Mouse (Mus musculus) liver, embryonic 15.5 days (tissue): ENCODE results near the gene Cd47. TPM values are rescaled to one million over a fixed set of nuclear protein-coding genes. Genes with fewer than 3 reads are reported as not detected.
A peak's percentile ranks its signal among the peaks of the same experiment; 100 is the strongest.

Experiments used
- ATAC-seq: fragments of 200-750 bp; cut with Nextera tagmentation; 2 replicates; pipeline ENCODE4 v1.8.0; 2017; ENCODE audit warnings: moderate number of reproducible peaks, mild to moderate bottlenecking, moderate library complexity; ENCODE audit not compliant: insufficient read depth
- H3K27ac ChIP-seq: fragments of 300-500 bp; sonication (generic); replicated peaks from 2 replicates; pipeline ENCODE4 v1.5.1; 2015; ENCODE audit warnings: mild to moderate bottlenecking, inconsistent platforms
- H3K27me3 ChIP-seq: fragments of 300-500 bp; sonication (generic); 2 replicates; pipeline ENCODE4 v1.6.1; 2015; ENCODE audit warnings: mild to moderate bottlenecking, inconsistent platforms
- H3K36me3 ChIP-seq: fragments of 300-500 bp; sonication (generic); replicated peaks from 2 replicates; pipeline ENCODE4 v1.6.1; 2015; ENCODE audit warnings: moderate library complexity, mild to moderate bottlenecking, inconsistent platforms
- H3K4me1 ChIP-seq: fragments of 300-500 bp; sonication (generic); replicated peaks from 2 replicates; pipeline ENCODE4 v1.6.1; 2015; ENCODE audit warnings: inconsistent platforms
- H3K4me2 ChIP-seq: fragments of 300-500 bp; sonication (generic); 2 replicates; pipeline ENCODE4 v1.6.1; 2015; ENCODE audit warnings: moderate library complexity, mild to moderate bottlenecking, inconsistent platforms
- H3K4me3 ChIP-seq: fragments of 300-500 bp; sonication (generic); replicated peaks from 2 replicates; pipeline ENCODE4 v1.5.1; 2015; ENCODE audit warnings: mild to moderate bottlenecking, inconsistent platforms
- H3K9ac ChIP-seq: fragments of 300-500 bp; sonication (generic); 2 replicates; pipeline ENCODE4 v1.6.1; 2015; ENCODE audit warnings: moderate library complexity, mild to moderate bottlenecking, inconsistent platforms
- H3K9me3 ChIP-seq: fragments of 300-500 bp; sonication (generic); replicated peaks from 2 replicates; pipeline ENCODE4 v1.6.1; 2016; ENCODE audit warnings: inconsistent platforms
- WGBS: fragments of 180-500 bp; shearing (Covaris S2); methylation state at CpG from one replicate; pipeline ENCODE4 v1.1.7; 2015; ENCODE audit warnings: mixed read lengths; ENCODE audit not compliant: insufficient replicate concordance; 5-methylcytosine and 5-hydroxymethylcytosine counted together
- polyA plus RNA-seq: library from polyadenylated mRNA; unstranded; fragments of >200 nt; fragmentation: Nextera tagmentation; extraction: Ambion mirVana; gene quantifications from 2 replicates; pipeline ENCODE4 v1.2.1, GENCODE M21; 2015

Gene Cd47
- polyA plus RNA-seq, 1 experiment from 2014 or later = 301 TPM

GRCm38 (mm10) chr16:49771609-49772396, 28.5 kb upstream of the Cd47 start:
- H3K9me3 ChIP-seq = no peaks in the 10 kb centered on the region
- H3K27ac ChIP-seq = peak overlapping the region; percentile 96
- H3K36me3 ChIP-seq = no peaks in the 10 kb centered on the region
- no peak overlapping the region for H3K4me3 ChIP-seq
- 24% methylated on average over 7 of the region's 7 CpGs for WGBS
- peak overlapping the region; percentile 58 for H3K9ac ChIP-seq
- H3K4me1 ChIP-seq = peaks cover 85% of the 10 kb centered on the region
- H3K27me3 ChIP-seq = no peaks in the 10 kb centered on the region
- peak overlapping the region; percentile 37; the same call in 1 of the 2 replicates for H3K4me2 ChIP-seq
- ATAC-seq = peak; percentile 65

- Histone ChIP-seq H3K36me3 (no peaks in the 10 kb centered on the region), H3K4me3 (no peak overlapping the region), H3K9me3 (no peaks in the 10 kb centered on the region), H3K4me2 (peak overlapping the region; percentile 39), H3K27me3 (no peaks in the 10 kb centered on the region), H3K4me1 (peaks cover 86% of the 10 kb centered on the region), H3K27ac (peak overlapping the region; percentile 96), H3K9ac (peak overlapping the region; percentile 58)
- no peak for ATAC-seq
- WGBS = 13% methylated on average over 1 of the region's 1 CpGs
These were observed 27.8 kb upstream of the Cd47 start for GRCm38 (mm10) chr16:49772576-49772975.

- 32% methylated on average over 1 of the region's 1 CpGs for WGBS
- Histone ChIP-seq H3K36me3 (no peaks in the 10 kb centered on the region), H3K9me3 (no peaks in the 10 kb centered on the region), H3K4me3 (no peak overlapping the region), H3K4me2 (peak overlapping the region; percentile 39; the same call in 1 of the 2 replicates), H3K4me1 (peaks cover 89% of the 10 kb centered on the region), H3K27me3 (no peaks in the 10 kb centered on the region), H3K27ac (peak overlapping the region; percentile 96), H3K9ac (0 out of 2 replicates have a peak overlapping the region, but pooled peaks have one; percentile 58)
- ATAC-seq = no peak
These were observed 27.3 kb upstream of the Cd47 start for GRCm38 (mm10) chr16:49773068-49773467.

GRCm38 (mm10) chr16:49774059-49775001, 26.0 kb upstream of the Cd47 start:
- Histone ChIP-seq H3K9ac (peak overlapping the region; percentile 60), H3K4me2 (peak overlapping the region; percentile 65), H3K9me3 (no peaks in the 10 kb centered on the region), H3K36me3 (no peaks in the 10 kb centered on the region), H3K4me1 (peaks cover 89% of the 10 kb centered on the region), H3K27ac (peak overlapping the region; percentile 96), H3K4me3 (peak overlapping the region; percentile 26), H3K27me3 (no peaks in the 10 kb centered on the region)
- ATAC-seq = peak; percentile 12; the same call in 1 of the 2 replicates
- 16% methylated on average over 18 of the region's 18 CpGs for WGBS

- peak overlapping the region; percentile 60 for H3K9ac ChIP-seq
- peak overlapping the region; percentile 96 for H3K27ac ChIP-seq
- 21% methylated on average over 22 of the region's 22 CpGs for WGBS
- no peaks in the 10 kb centered on the region for H3K9me3 ChIP-seq
- peak overlapping the region; percentile 26 for H3K4me3 ChIP-seq
- peaks cover 80% of the 10 kb centered on the region for H3K4me1 ChIP-seq
- no peaks in the 10 kb centered on the region for H3K36me3 ChIP-seq
- ATAC-seq = peak; percentile 81
- no peaks in the 10 kb centered on the region for H3K27me3 ChIP-seq
- H3K4me2 ChIP-seq = peak overlapping the region; percentile 65
These were observed 25.0 kb upstream of the Cd47 start for GRCm38 (mm10) chr16:49775002-49775966.

- H3K27ac ChIP-seq = peak overlapping the region; percentile 96
- no peaks in the 10 kb centered on the region for H3K9me3 ChIP-seq
- peak; percentile 82 for ATAC-seq
- H3K4me3 ChIP-seq = no peak overlapping the region
- 19% methylated on average over 7 of the region's 7 CpGs for WGBS
- peaks cover 74% of the 10 kb centered on the region for H3K4me1 ChIP-seq
- H3K36me3 ChIP-seq = no peaks in the 10 kb centered on the region
- H3K4me2 ChIP-seq = peak overlapping the region; percentile 50
- H3K27me3 ChIP-seq = no peaks in the 10 kb centered on the region
- peak overlapping the region; percentile 51 for H3K9ac ChIP-seq
These were observed 23.4 kb upstream of the Cd47 start for GRCm38 (mm10) chr16:49776981-49777380.

GRCm38 (mm10) chr16:49781556-49782156, 18.7 kb upstream of the Cd47 start:
- H3K9me3 ChIP-seq = no peaks in the 10 kb centered on the region
- H3K36me3 ChIP-seq = no peaks in the 10 kb centered on the region
- H3K4me2 ChIP-seq = no peak overlapping the region
- H3K27me3 ChIP-seq = no peaks in the 10 kb centered on the region
- WGBS = 19% methylated on average over 5 of the region's 5 CpGs
- H3K4me3 ChIP-seq = no peak overlapping the region
- H3K27ac ChIP-seq = peak overlapping the region; percentile 48
- ATAC-seq = no peak
- H3K4me1 ChIP-seq = peaks cover 55% of the 10 kb centered on the region
- no peak overlapping the region for H3K9ac ChIP-seq

- Histone ChIP-seq H3K9me3 (no peaks in the 10 kb centered on the region), H3K9ac (no peak overlapping the region), H3K36me3 (no peaks in the 10 kb centered on the region), H3K27ac (no peak overlapping the region), H3K4me2 (no peak overlapping the region), H3K4me3 (no peak overlapping the region), H3K4me1 (peaks cover 40% of the 10 kb centered on the region), H3K27me3 (no peaks in the 10 kb centered on the region)
- no peak for ATAC-seq
These were observed 17.0 kb upstream of the Cd47 start for GRCm38 (mm10) chr16:49783369-49783768.

- peaks cover 41% of the 10 kb centered on the region for H3K4me1 ChIP-seq
- ATAC-seq = no peak
- no peaks in the 10 kb centered on the region for H3K9me3 ChIP-seq
- 92% methylated on average over 6 of the region's 6 CpGs for WGBS
- H3K9ac ChIP-seq = no peak overlapping the region
- H3K27me3 ChIP-seq = no peaks in the 10 kb centered on the region
- no peak overlapping the region for H3K27ac ChIP-seq
- H3K4me3 ChIP-seq = no peak overlapping the region
- H3K36me3 ChIP-seq = no peaks in the 10 kb centered on the region
- H3K4me2 ChIP-seq = no peak overlapping the region
These were observed 14.2 kb upstream of the Cd47 start for GRCm38 (mm10) chr16:49786116-49786515.

- H3K4me1 ChIP-seq = peaks cover 42% of the 10 kb centered on the region
- H3K4me3 ChIP-seq = no peak overlapping the region
- no peak for ATAC-seq
- 79% methylated on average over 5 of the region's 5 CpGs for WGBS
- H3K9ac ChIP-seq = no peak overlapping the region
- no peak overlapping the region for H3K27ac ChIP-seq
- H3K27me3 ChIP-seq = no peaks in the 10 kb centered on the region
- H3K4me2 ChIP-seq = no peak overlapping the region
- no peaks in the 10 kb centered on the region for H3K9me3 ChIP-seq
- H3K36me3 ChIP-seq = no peaks in the 10 kb centered on the region
These were observed 12.6 kb upstream of the Cd47 start for GRCm38 (mm10) chr16:49787714-49788113.
